Mouse (Mus musculus) kidney, embryonic 14.5 days (tissue): ENCODE data around the gene Exoc4. TPM values are rescaled to one million over a fixed set of nuclear protein-coding genes. Genes with fewer than 3 reads are reported as not detected.

Experiments used
- ATAC-seq: fragments of 200-750 bp; cut with Nextera tagmentation; 2 replicates; pipeline ENCODE4 v1.8.0; 2017; ENCODE audit warnings: moderate number of reproducible peaks, mild to moderate bottlenecking, moderate TSS enrichment, moderate library complexity; ENCODE audit not compliant: low FRiP score, low TSS enrichment
- H3K27ac ChIP-seq: fragments of 300-500 bp; sonication (generic); 2 replicates; pipeline ENCODE4 v1.5.1; 2014; ENCODE audit warnings: low read depth, mild to moderate bottlenecking, low read length, moderate library complexity, mixed read lengths
- H3K27me3 ChIP-seq: fragments of 300-500 bp; sonication (generic); 2 replicates; pipeline ENCODE4 v1.6.1; 2014; ENCODE audit warnings: mild to moderate bottlenecking, low read length; ENCODE audit not compliant: control insufficient read depth, insufficient read depth
- H3K36me3 ChIP-seq: fragments of 300-500 bp; sonication (generic); 2 replicates; pipeline ENCODE4 v1.6.1; 2014; ENCODE audit warnings: low read length, mixed read lengths; ENCODE audit not compliant: control insufficient read depth, insufficient read depth
- H3K4me1 ChIP-seq: fragments of 300-500 bp; sonication (generic); 2 replicates; pipeline ENCODE4 v1.6.1; 2014; ENCODE audit warnings: low read length, mixed read lengths; ENCODE audit not compliant: control insufficient read depth, insufficient read depth
- H3K4me2 ChIP-seq: fragments of 300-500 bp; sonication (generic); replicated peaks from 2 replicates; pipeline ENCODE4 v1.6.1; 2014; ENCODE audit warnings: low read depth, mild to moderate bottlenecking, low read length
- H3K4me3 ChIP-seq: fragments of 300-500 bp; sonication (generic); 2 replicates; pipeline ENCODE4 v1.5.1; 2014; ENCODE audit warnings: mild to moderate bottlenecking, low read length
- H3K9ac ChIP-seq: fragments of 300-500 bp; sonication (generic); 2 replicates; pipeline ENCODE4 v1.6.1; 2014; ENCODE audit warnings: low read depth, mild to moderate bottlenecking, low read length, moderate library complexity
- H3K9me3 ChIP-seq: fragments of 300-500 bp; sonication (generic); 2 replicates; pipeline ENCODE4 v1.6.1; 2016; ENCODE audit warnings: low read length; ENCODE audit not compliant: control insufficient read depth
- WGBS: fragments of 180-500 bp; shearing (Covaris S2); extraction: QIAGEN DNeasy Blood & Tissue Kit; methylation state at CpG from one replicate; pipeline ENCODE4 v1.1.7; 2014; 5-methylcytosine and 5-hydroxymethylcytosine counted together
- polyA plus RNA-seq: library from polyadenylated mRNA; unstranded; fragments of >200 nt; fragmentation: Nextera tagmentation; extraction: Ambion mirVana; gene quantifications from 2 replicates; pipeline ENCODE4 v1.2.1, GENCODE M21; 2014

Exoc4 gene
- polyA plus RNA-seq, 1 experiment from 2014 or later = 31.5 TPM

DNA sequence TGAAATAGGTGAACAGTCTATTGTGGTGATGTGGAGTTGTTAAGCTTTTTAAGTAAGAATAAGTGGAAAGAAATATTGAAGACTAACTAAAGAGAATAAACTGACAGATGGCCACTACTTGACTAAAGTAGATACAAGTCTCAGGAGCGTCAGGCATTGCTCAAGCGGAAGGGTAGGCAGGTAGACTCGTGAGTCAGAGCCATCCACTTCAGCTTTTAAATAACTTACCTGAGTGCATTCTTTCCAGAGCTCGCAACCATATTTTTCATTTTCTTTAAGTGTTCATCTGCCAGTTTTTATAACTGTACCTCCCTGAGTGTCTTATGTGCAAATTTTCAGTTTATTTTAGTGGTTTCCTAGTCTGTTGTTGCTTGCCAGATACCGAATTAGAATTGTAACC is 219.6 kb downstream of the Exoc4 start:
- Histone ChIP-seq H3K36me3 (no peaks in the 10 kb centered on the region), H3K27me3 (no peaks in the 10 kb centered on the region), H3K4me1 (no peaks in the 10 kb centered on the region), H3K9me3 (no peaks in the 10 kb centered on the region), H3K27ac (no peak overlapping the region), H3K9ac (no peak overlapping the region), H3K4me3 (no peak overlapping the region), H3K4me2 (no peak overlapping the region)
- WGBS = 91% methylated on average over 5 of the region's 5 CpGs
- no peak for ATAC-seq

DNA sequence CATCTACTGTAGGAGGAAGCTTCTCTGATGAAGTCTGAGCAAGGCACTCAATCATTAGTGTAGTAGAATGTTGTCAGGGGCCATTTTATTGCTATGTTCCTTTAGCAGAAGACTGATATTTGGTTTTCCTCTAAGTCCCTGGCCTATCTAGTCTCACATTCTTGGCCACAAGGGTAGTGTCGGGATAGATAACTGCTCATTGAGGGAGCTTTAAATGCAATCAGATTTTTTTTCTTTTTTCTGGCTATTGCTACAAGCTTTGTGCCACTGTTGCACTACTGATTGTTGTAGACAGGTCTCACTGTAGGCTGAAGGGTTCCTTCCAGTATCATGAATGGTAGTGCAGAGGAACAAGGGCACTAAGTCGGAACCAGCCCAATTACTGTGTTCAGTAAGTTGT is 227.2 kb downstream of the Exoc4 start:
- Histone ChIP-seq H3K9me3 (no peaks in the 10 kb centered on the region), H3K27me3 (no peaks in the 10 kb centered on the region), H3K4me3 (no peak overlapping the region), H3K4me1 (no peaks in the 10 kb centered on the region), H3K4me2 (no peak overlapping the region), H3K36me3 (no peaks in the 10 kb centered on the region), H3K27ac (no peak overlapping the region), H3K9ac (no peak overlapping the region)
- WGBS = 94% methylated on average over 2 of the region's 2 CpGs
- no peak for ATAC-seq

DNA sequence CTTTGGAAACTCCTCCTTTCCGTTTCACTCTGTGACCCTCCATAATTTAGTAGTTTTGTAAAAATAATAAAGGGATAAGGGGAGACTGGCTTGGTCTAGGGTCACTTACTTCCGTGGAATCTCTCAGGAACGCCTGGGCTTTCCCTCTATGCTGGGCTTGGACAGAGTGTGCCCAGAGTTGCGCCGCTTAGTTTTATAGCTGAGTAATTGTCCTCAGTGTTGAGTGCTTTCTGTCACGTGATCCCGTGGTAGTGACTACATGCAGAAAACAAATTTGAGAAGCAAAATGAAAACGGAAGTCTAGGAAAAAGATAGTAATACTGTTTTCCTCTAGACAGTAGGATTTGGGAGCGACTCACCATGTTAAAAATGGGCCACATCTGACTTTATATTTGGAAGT is 235.7 kb downstream of the Exoc4 start:
- no peaks in the 10 kb centered on the region for H3K4me1 ChIP-seq
- no peak overlapping the region for H3K9ac ChIP-seq
- no peaks in the 10 kb centered on the region for H3K9me3 ChIP-seq
- no peak for ATAC-seq
- no peaks in the 10 kb centered on the region for H3K36me3 ChIP-seq
- no peak overlapping the region for H3K27ac ChIP-seq
- H3K4me2 ChIP-seq = no peak overlapping the region
- no peak overlapping the region for H3K4me3 ChIP-seq
- WGBS = 44% methylated on average over 9 of the region's 9 CpGs
- no peaks in the 10 kb centered on the region for H3K27me3 ChIP-seq

DNA sequence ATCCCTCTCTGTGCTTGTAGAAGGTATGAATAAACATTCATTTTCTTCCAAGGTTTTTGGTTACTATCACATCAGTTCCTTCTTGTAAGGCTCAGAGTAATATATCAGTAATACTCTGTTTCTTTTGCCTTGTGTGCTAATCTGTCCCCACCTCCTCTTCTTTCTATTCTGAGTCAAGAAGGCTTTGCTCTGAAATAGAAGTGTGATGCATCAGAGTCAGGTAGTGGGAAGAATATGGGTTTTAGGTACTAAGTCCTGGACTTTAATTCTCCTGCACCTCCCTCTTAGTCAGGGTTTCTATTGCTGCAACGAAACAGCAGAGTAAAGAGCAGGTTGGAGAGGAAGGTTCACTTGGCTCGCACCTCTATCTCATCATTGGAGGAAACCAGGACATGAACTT is 240.9 kb downstream of the Exoc4 start:
- no peaks in the 10 kb centered on the region for H3K9me3 ChIP-seq
- H3K27ac ChIP-seq = no peak overlapping the region
- H3K4me3 ChIP-seq = no peak overlapping the region
- WGBS = 95% methylated on average over 2 of the region's 2 CpGs
- no peak for ATAC-seq
- no peaks in the 10 kb centered on the region for H3K4me1 ChIP-seq
- H3K4me2 ChIP-seq = no peak overlapping the region
- no peaks in the 10 kb centered on the region for H3K27me3 ChIP-seq
- H3K36me3 ChIP-seq = no peaks in the 10 kb centered on the region
- no peak overlapping the region for H3K9ac ChIP-seq

DNA sequence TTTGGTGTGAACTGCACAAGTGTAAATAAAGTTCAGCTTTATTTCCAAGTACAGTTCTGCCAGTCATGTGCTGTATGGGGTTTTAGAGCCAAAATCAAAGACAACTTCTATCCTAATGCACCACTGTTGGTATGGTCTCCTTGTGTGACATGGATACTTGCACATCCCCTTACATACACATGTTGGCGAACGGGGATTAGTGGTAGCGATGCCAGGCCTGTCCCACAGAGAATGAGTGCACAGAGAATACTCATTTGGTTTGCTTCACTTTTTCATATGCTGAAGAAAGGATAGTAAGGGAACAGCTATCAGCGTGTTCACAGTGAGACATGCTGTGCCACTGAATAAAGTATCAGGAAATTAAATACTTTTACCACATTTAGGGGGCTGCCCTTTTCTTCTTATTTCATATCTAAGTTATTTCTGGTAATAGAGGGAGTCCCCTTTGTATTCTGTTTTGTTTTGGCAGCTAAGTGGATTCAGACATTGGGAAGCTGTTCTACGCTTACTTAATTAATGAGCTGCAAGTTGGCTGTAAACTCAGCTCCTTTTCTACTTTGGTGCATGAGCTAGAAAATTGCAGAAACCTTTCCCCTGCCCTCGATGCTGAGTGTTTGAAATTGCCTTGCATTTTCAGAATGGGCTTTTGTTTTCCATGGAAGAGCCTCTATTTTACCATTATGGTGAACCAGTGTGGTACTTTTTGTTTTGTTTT is 247.4 kb downstream of the Exoc4 start:
- Histone ChIP-seq H3K36me3 (no peaks in the 10 kb centered on the region), H3K27ac (no peak overlapping the region), H3K9me3 (no peaks in the 10 kb centered on the region), H3K4me3 (no peak overlapping the region), H3K4me2 (no peak overlapping the region), H3K4me1 (no peaks in the 10 kb centered on the region), H3K27me3 (no peaks in the 10 kb centered on the region), H3K9ac (no peak overlapping the region)
- ATAC-seq = no peak
- WGBS = 76% methylated on average over 6 of the region's 6 CpGs

DNA sequence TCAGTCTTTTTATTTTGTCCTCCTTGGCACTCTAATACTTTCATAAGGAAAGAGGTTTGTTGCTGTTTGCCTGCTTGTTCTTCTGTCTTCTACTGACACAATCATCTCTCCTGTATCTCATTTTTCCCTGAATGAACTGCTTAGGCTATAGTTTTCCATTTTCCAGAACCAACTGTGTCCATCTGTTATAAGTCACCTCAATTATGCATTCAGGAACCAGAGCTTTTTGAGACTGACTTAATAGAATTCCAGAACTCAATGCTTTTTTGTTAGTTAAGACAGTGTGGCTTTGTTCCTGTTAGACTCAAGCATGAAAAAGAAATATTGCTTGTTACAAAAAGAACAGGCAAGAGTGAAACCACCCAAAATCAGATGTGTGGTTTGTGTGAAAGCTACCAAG is 248.5 kb downstream of the Exoc4 start:
- Histone ChIP-seq H3K36me3 (no peaks in the 10 kb centered on the region), H3K9me3 (no peaks in the 10 kb centered on the region), H3K27me3 (no peaks in the 10 kb centered on the region), H3K27ac (no peak overlapping the region), H3K4me2 (no peak overlapping the region), H3K9ac (no peak overlapping the region), H3K4me1 (no peaks in the 10 kb centered on the region), H3K4me3 (no peak overlapping the region)
- no peak for ATAC-seq

DNA sequence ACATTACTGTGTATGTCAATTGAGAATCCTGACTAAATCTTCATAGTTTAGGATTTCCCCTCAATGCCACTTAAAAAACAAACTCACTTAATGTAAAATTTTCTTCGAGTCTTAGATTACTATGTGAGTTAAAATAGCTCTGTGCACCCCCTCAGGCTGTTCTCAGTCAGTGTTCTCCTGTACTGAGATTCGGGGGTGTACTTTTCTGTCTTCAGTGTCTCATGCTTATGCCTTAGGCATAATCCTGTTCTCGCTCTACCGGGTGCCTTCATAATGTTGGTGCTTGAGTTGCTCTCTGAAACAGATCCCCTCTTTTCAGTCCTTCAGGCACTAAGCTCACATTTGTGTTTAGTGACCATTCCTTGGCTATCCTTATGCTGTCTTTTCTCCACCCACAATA is 253.5 kb downstream of the Exoc4 start:
- no peak for ATAC-seq
- WGBS = 80% methylated on average over 4 of the region's 4 CpGs

DNA sequence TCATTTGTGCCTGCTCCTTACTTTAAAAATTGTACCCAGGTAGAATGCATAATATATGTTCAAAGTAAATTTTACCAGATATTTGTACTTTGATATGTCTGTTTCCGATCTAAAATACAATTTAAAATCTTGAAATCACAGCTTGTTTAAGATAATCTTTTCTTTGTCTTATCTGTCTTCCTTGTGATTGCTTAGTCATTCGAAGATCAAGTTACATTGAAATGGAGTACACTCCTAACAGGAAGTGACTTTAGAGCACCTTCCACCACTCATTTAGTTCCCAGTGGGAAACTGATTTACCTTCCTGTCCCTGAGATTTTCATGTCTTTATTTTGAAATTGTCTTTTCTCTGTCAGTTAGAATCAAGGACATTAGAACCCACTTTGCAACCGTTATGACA is 254.5 kb downstream of the Exoc4 start:
- no peak overlapping the region for H3K4me2 ChIP-seq
- ATAC-seq = no peak

More for the DNA sequence above, 253.5 kb downstream of the Exoc4 start:
- no peak overlapping the region for H3K27ac ChIP-seq
- no peaks in the 10 kb centered on the region for H3K4me1 ChIP-seq
- no peak overlapping the region for H3K4me2 ChIP-seq
- no peak overlapping the region for H3K4me3 ChIP-seq
- no peaks in the 10 kb centered on the region for H3K27me3 ChIP-seq
- no peak overlapping the region for H3K9ac ChIP-seq
- no peaks in the 10 kb centered on the region for H3K36me3 ChIP-seq
- no peaks in the 10 kb centered on the region for H3K9me3 ChIP-seq

DNA sequence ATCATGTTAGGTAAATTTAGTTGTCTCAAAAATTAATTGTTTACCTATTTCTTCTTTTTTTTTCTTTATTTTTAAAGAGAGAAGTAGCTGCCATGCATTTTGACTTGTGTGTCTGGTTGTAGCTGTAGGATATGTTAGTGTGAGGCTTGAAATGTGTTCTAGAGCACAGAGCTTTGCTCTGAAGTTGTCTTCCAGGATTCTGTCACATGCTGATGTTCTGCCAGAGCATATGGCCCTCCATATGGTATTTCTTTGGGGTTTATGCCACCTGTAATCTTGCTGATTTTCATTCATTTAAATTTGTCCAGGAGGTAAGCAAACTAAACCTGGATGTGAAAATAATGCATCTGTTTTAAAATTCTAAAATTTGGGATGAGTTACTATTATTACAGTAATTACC is 258.2 kb downstream of the Exoc4 start:
- Histone ChIP-seq H3K4me3 (no peak overlapping the region), H3K27ac (no peak overlapping the region), H3K4me1 (no peaks in the 10 kb centered on the region), H3K27me3 (no peaks in the 10 kb centered on the region), H3K9me3 (no peaks in the 10 kb centered on the region), H3K36me3 (no peaks in the 10 kb centered on the region), H3K9ac (no peak overlapping the region), H3K4me2 (no peak overlapping the region)
- no peak for ATAC-seq

More for the DNA sequence above, 254.5 kb downstream of the Exoc4 start:
- no peak overlapping the region for H3K9ac ChIP-seq
- H3K36me3 ChIP-seq = no peaks in the 10 kb centered on the region
- no peaks in the 10 kb centered on the region for H3K27me3 ChIP-seq
- no peak overlapping the region for H3K27ac ChIP-seq
- no peak overlapping the region for H3K4me3 ChIP-seq
- H3K9me3 ChIP-seq = no peaks in the 10 kb centered on the region
- WGBS = 83% methylated on average over 3 of the region's 3 CpGs
- H3K4me1 ChIP-seq = no peaks in the 10 kb centered on the region
